Mouse (Mus musculus) lung, embryonic 14.5 days (tissue): Measurements from ENCODE around the gene Nod1. TPM values are rescaled to one million over a fixed set of nuclear protein-coding genes. Genes with fewer than 3 reads are reported as not detected.
A peak's percentile ranks its signal among the peaks of the same experiment; 100 is the strongest.

Source experiments
- ATAC-seq: fragments of 200-750 bp; cut with Nextera tagmentation; 2 replicates; pipeline ENCODE4 v1.8.0; 2017; ENCODE audit warnings: mild to moderate bottlenecking, moderate TSS enrichment, moderate library complexity; ENCODE audit not compliant: insufficient read depth
- DNase-seq: peaks from one replicate; pipeline ENCODE4 v3.0.0-alpha.2; 2015
- H3K27ac ChIP-seq: fragments of 300-500 bp; sonication (generic); 2 replicates; pipeline ENCODE4 v1.5.1; 2014; ENCODE audit warnings: low read depth, mild to moderate bottlenecking, moderate library complexity
- H3K27me3 ChIP-seq: fragments of 300-500 bp; sonication (generic); 2 replicates; pipeline ENCODE4 v1.6.1; 2014; ENCODE audit warnings: low read length, control low read depth; ENCODE audit not compliant: insufficient read depth
- H3K36me3 ChIP-seq: fragments of 300-500 bp; sonication (generic); 2 replicates; pipeline ENCODE4 v1.6.1; 2014; ENCODE audit warnings: control low read depth; ENCODE audit not compliant: insufficient read depth
- H3K4me1 ChIP-seq: fragments of 300-500 bp; sonication (generic); 2 replicates; pipeline ENCODE4 v1.6.1; 2014; ENCODE audit warnings: antibody characterized with exemption, control low read depth; ENCODE audit not compliant: insufficient read depth
- H3K4me2 ChIP-seq: fragments of 300-500 bp; sonication (generic); 2 replicates; pipeline ENCODE4 v1.6.1; 2014; ENCODE audit warnings: mild to moderate bottlenecking
- H3K4me3 ChIP-seq: fragments of 300-500 bp; sonication (generic); 2 replicates; pipeline ENCODE4 v1.5.1; 2014; ENCODE audit warnings: low read depth, low read length
- H3K9ac ChIP-seq: fragments of 300-500 bp; sonication (generic); 2 replicates; pipeline ENCODE4 v1.6.1; 2014
- H3K9me3 ChIP-seq: fragments of 300-500 bp; sonication (generic); 2 replicates; pipeline ENCODE4 v1.6.1; 2016; ENCODE audit warnings: low read depth, low read length, control low read depth
- CTCF ChIP-seq: IDR thresholded peaks from 2 replicates; pipeline ENCODE4 v1.5.1; 2016; ENCODE audit warnings: antibody characterized with exemption, low read depth
- WGBS: fragments of 180-500 bp; shearing (Covaris S2); extraction: QIAGEN DNeasy Blood & Tissue Kit; methylation state at CpG from one replicate; pipeline ENCODE4 v1.1.7; 2014; 5-methylcytosine and 5-hydroxymethylcytosine counted together
- polyA plus RNA-seq: library from polyadenylated mRNA; unstranded; fragments of >200 nt; fragmentation: Nextera tagmentation; extraction: Ambion mirVana; gene quantifications from 2 replicates; pipeline ENCODE4 v1.2.1, GENCODE M21; 2014

Gene Nod1
- polyA plus RNA-seq, 1 experiment from 2014 or later, result 4.6 TPM

GRCm38 (mm10) chr6:54983526-54984050 is 11.2 kb upstream of the Nod1 start:
- Histone ChIP-seq H3K4me2 (no peak overlapping the region), H3K36me3 (no peaks in the 10 kb centered on the region), H3K4me1 (no peaks in the 10 kb centered on the region), H3K9me3 (no peaks in the 10 kb centered on the region), H3K27ac (no peak overlapping the region), H3K9ac (no peak overlapping the region), H3K4me3 (no peak overlapping the region), H3K27me3 (no peaks in the 10 kb centered on the region)
- no peak for ATAC-seq
- no peak for DNase-seq
- 90% methylated on average over 4 of the region's 4 CpGs for WGBS
- no peak for TF ChIP-seq CTCF

DNA sequence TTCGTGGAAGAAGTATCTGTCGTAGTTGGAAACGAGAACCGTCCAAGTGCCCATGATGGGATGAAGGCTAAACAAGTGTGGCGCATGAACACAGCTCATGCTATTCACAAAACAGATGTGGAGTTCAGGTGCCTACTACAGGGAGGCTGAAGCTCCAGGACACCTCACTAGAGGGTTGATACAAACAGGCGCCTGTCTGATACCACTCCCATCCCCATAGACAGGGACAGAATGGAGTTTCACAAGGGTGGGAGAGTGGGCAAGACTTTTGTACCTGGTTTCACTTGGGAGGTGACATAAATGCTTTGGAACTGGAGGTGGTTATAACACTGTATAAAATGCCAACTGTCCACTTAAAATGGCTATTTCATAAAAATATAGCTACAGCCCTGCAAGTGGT is 7.0 kb upstream of the Nod1 start:
- H3K4me3 ChIP-seq, result no peak overlapping the region
- no peaks in the 10 kb centered on the region for H3K9me3 ChIP-seq
- H3K9ac ChIP-seq, result no peak overlapping the region
- DNase-seq (no peak), ATAC-seq (no peak)
- TF ChIP-seq CTCF, result no peak
- no peaks in the 10 kb centered on the region for H3K27me3 ChIP-seq
- H3K4me2 ChIP-seq, result no peak overlapping the region
- no peaks in the 10 kb centered on the region for H3K36me3 ChIP-seq
- no peaks in the 10 kb centered on the region for H3K4me1 ChIP-seq
- WGBS, result 93% methylated on average over 6 of the region's 6 CpGs
- H3K27ac ChIP-seq, result no peak overlapping the region

- WGBS, result 50% methylated on average over 1 of the region's 1 CpGs
Observed at GRCm38 (mm10) chr6:54975616-54976015, 3.2 kb upstream of the Nod1 start.

DNA sequence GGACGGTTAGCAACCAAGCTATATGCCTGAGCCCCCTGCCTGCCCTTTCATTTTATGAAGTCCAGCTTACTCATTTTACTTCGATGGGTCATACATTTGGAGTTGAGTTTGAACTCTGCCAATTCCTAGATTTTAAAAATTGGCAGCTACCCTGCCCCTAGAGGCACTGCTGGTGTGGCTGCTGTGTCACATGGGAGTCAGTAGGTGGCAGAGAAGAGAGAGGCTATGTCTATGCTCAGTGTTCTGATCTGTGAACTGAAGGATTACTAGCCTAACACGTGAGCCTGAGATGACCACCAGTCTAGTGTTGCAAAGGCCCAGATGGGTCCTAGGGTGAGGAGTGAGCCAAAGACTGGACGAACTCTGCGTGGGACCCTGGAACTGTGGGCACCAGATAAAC is 2.1 kb upstream of the Nod1 start:
- 63% methylated on average over 5 of the region's 5 CpGs for WGBS
- TF ChIP-seq CTCF, result peak; percentile 63
- DNase-seq (peak; percentile 23), ATAC-seq (no peak)
- Histone ChIP-seq H3K4me3 (no peak overlapping the region), H3K36me3 (no peaks in the 10 kb centered on the region), H3K27ac (no peak overlapping the region), H3K4me2 (no peak overlapping the region), H3K9me3 (no peaks in the 10 kb centered on the region), H3K4me1 (0 out of 2 replicates have a peak, but pooled peaks cover 7% of the 10 kb centered on the region), H3K27me3 (no peaks in the 10 kb centered on the region), H3K9ac (no peak overlapping the region)

More at GRCm38 (mm10) chr6:54975616-54976015, 3.2 kb upstream of the Nod1 start:
- H3K36me3 ChIP-seq, result no peaks in the 10 kb centered on the region
- TF ChIP-seq CTCF, result no peak
- DNase-seq, result no peak
- no peaks in the 10 kb centered on the region for H3K9me3 ChIP-seq
- no peak overlapping the region for H3K4me3 ChIP-seq
- no peak overlapping the region for H3K27ac ChIP-seq
- H3K9ac ChIP-seq, result no peak overlapping the region
- no peak overlapping the region for H3K4me2 ChIP-seq
- no peaks in the 10 kb centered on the region for H3K27me3 ChIP-seq
- H3K4me1 ChIP-seq, result 0 out of 2 replicates have a peak, but pooled peaks cover 7% of the 10 kb centered on the region
- no peak for ATAC-seq

DNA sequence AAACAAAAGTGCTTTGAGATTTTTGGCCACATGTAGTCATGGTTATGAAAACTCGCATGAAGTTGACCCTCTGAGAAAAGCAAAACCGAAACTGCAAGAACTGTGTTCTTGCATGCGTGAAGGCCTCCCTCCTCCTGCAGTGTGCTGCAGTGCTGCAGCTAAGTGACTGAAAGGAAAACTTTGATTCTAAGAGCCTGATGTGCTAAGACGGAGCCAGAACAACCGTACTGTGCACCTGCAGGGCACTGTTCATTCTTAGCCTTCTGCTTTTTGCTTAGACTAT is 458 bp upstream of the Nod1 start:
- Histone ChIP-seq H3K36me3 (no peaks in the 10 kb centered on the region), H3K9ac (peak overlapping the region; percentile 71), H3K4me3 (peak overlapping the region; percentile 59), H3K27me3 (no peaks in the 10 kb centered on the region; the same call in 1 of the 2 replicates), H3K4me1 (0 out of 2 replicates have a peak, but pooled peaks cover 7% of the 10 kb centered on the region), H3K9me3 (no peaks in the 10 kb centered on the region), H3K27ac (no peak overlapping the region), H3K4me2 (peak overlapping the region; percentile 86)
- TF ChIP-seq CTCF, result no peak
- 0 out of 2 replicates have a peak, but pooled peaks have one; percentile 44 for ATAC-seq
- WGBS, result 10% methylated on average over 5 of the region's 5 CpGs
- peak; percentile 57 for DNase-seq

DNA sequence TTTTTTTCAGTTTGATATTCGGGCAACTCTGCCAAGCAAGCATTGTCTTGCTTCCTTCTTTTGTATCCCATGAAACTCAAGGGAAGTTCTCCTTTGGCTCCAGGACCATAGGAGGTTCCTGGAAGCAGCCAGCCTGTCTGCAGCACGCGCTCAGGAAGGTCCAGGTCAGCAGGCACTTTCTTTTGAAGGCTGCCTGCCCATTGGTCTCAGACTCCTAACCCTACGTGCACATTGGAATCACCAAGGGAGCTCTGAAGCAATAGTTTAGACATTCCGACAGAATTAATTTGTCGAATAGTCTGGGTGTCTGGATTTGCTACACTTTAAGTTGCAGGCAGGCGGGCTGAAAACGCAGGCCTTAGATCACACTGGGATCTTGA is 691 bp downstream of the Nod1 start:
- ATAC-seq, result peak; percentile 32
- no peaks in the 10 kb centered on the region; the same call in 1 of the 2 replicates for H3K27me3 ChIP-seq
- H3K36me3 ChIP-seq, result no peaks in the 10 kb centered on the region
- H3K9ac ChIP-seq, result peak overlapping the region; percentile 71
- H3K4me1 ChIP-seq, result 0 out of 2 replicates have a peak, but pooled peaks cover 7% of the 10 kb centered on the region
- TF ChIP-seq CTCF, result no peak
- peak overlapping the region; percentile 60; the same call in 1 of the 2 replicates for H3K27ac ChIP-seq
- 12% methylated on average over 8 of the region's 8 CpGs for WGBS
- peak overlapping the region; percentile 86 for H3K4me2 ChIP-seq
- peak overlapping the region; percentile 59 for H3K4me3 ChIP-seq
- peak; percentile 55 for DNase-seq
- H3K9me3 ChIP-seq, result no peaks in the 10 kb centered on the region

- no peak overlapping the region for H3K4me3 ChIP-seq
- H3K4me1 ChIP-seq, result 0 out of 2 replicates have a peak, but pooled peaks cover 7% of the 10 kb centered on the region
- no peak overlapping the region for H3K27ac ChIP-seq
- no peaks in the 10 kb centered on the region for H3K9me3 ChIP-seq
- no peaks in the 10 kb centered on the region for H3K36me3 ChIP-seq
- 56% methylated on average over 9 of the region's 9 CpGs for WGBS
- H3K4me2 ChIP-seq, result no peak overlapping the region
- TF ChIP-seq CTCF, result no peak
- H3K9ac ChIP-seq, result no peak overlapping the region
- ATAC-seq (no peak), DNase-seq (no peak)
- no peaks in the 10 kb centered on the region; the same call in 1 of the 2 replicates for H3K27me3 ChIP-seq
Observed at GRCm38 (mm10) chr6:54970506-54970905, 1.9 kb downstream of the Nod1 start.

DNA sequence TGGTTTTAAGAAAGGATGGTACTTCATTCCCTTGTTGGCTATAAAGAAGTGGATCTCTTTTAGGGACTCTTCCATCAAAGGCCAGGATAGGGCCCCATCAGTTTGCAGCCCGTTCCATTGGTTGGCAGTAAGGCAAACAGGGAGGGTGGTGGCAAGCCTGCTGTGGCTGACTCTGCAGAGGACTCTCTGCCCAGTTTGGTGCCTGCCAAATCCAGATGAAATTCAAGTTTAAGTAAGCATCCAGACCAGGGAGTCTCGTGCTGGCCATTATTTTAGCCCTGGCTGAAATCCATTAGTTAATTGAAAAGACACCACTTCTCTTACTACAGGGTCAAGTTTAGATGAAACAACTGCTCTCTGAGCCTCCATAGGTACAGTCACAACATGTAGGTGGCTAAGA is 2.6 kb downstream of the Nod1 start:
- Histone ChIP-seq H3K4me1 (0 out of 2 replicates have a peak, but pooled peaks cover 7% of the 10 kb centered on the region), H3K4me3 (no peak overlapping the region), H3K4me2 (no peak overlapping the region), H3K9ac (no peak overlapping the region), H3K27ac (no peak overlapping the region), H3K27me3 (no peaks in the 10 kb centered on the region; the same call in 1 of the 2 replicates), H3K9me3 (no peaks in the 10 kb centered on the region), H3K36me3 (no peaks in the 10 kb centered on the region)
- ATAC-seq, result no peak
- no peak for TF ChIP-seq CTCF
- no peak for DNase-seq
- 54% methylated on average over 2 of the region's 2 CpGs for WGBS
